ENCODE assay signal across 8 mouse cellular contexts in genomic region chr9:106367592-106368111, GRCm38 (mm10). TPM values are rescaled to one million over a fixed set of nuclear protein-coding genes. Genes with fewer than 3 reads are reported as not detected.
DNase-seq lines count a peak whose midpoint lies in the region; ATAC-seq and TF ChIP-seq lines count a peak whose summit lies in the region.

No protein-coding gene starts in this region.

- H3K4me3 ChIP-seq in MEL (ENCODE audit: control insufficient read depth in 1 of 2, insufficient read depth in 1 of 2, low read depth in 2 of 2, low read length in 2 of 2) = peak overlapping the region; percentile 77 to 78
- peak overlapping the region; percentile 70 for H3K4me3 ChIP-seq in cerebellum, adult 2 months (replicated peaks; ENCODE audit: insufficient read depth, low read depth, low read length)
- H3K4me3 ChIP-seq in forebrain, postnatal 0 days (ENCODE audit: low read depth, low read length) = peak overlapping the region; percentile 78
- H3K4me3 ChIP-seq in lung, embryonic 15.5 days = peak overlapping the region; percentile 98

- peak overlapping the region; percentile 98 for H3K4me2 ChIP-seq in forebrain, postnatal 0 days (ENCODE audit: low read depth)
- H3K4me2 ChIP-seq in lung, embryonic 15.5 days = peak overlapping the region; percentile 99

- peaks cover 15% of the 10 kb centered on the region for H3K79me2 ChIP-seq in MEL (ENCODE audit: control insufficient read depth, insufficient read depth, low read length, poor library complexity)

- ATAC-seq in forebrain, postnatal 0 days = peak; percentile 95
- peak; percentile 93 for ATAC-seq in lung, embryonic 15.5 days (ENCODE audit: borderline replicate concordance, extremely low read depth, low FRiP score, low TSS enrichment)

- TF ChIP-seq RAD21 in MEL (IDR thresholded peaks at IDR 0.05; ENCODE audit: low read depth, low read length) = no peak

- H3K4me1 ChIP-seq in MEL (ENCODE audit: control insufficient read depth in 1 of 2, insufficient read depth in 2 of 2, low read length in 2 of 2) = peaks cover 0 to 16% of the 10 kb centered on the region in 2 experiments; a peak in 2 of 4 replicates
- peaks cover 22% of the 10 kb centered on the region for H3K4me1 ChIP-seq in cerebellum, adult 2 months (ENCODE audit: control insufficient read depth, insufficient read depth, low read length)
- peaks cover 20% of the 10 kb centered on the region for H3K4me1 ChIP-seq in forebrain, postnatal 0 days (ENCODE audit: insufficient read depth)
- H3K4me1 ChIP-seq in lung, embryonic 15.5 days = peaks cover 45% of the 10 kb centered on the region

- H3K9me3 ChIP-seq in MEL (replicated peaks; ENCODE audit: insufficient read depth, low read length) = no peaks in the 10 kb centered on the region
- H3K9me3 ChIP-seq in forebrain, postnatal 0 days (ENCODE audit: low read length) = no peaks in the 10 kb centered on the region
- H3K9me3 ChIP-seq in lung, embryonic 15.5 days = no peaks in the 10 kb centered on the region

- peak; percentile 99 for DNase-seq in MEL (ENCODE audit: low read depth, low spot score)
- peak; percentile 98 to 99 for DNase-seq in cerebellum, adult 2 months
- peak; percentile 97 for DNase-seq in forebrain, postnatal 0 days
- DNase-seq in heart, postnatal 4 days = peak; percentile 98
- DNase-seq in layer of hippocampus, adult 8-10 months (ENCODE audit: low spot score in 2 of 2) = peak; percentile 97 to 98
- peak; percentile 98 for DNase-seq in ovary, adult 18-20 months (ENCODE audit: low spot score)
- DNase-seq in thymus, postnatal 0 days (ENCODE audit: low spot score) = peak; percentile 98

- no peaks in the 10 kb centered on the region for H3K27me3 ChIP-seq in MEL (ENCODE audit: control insufficient read depth in 1 of 2, insufficient read depth in 2 of 2, low read length in 2 of 2)
- H3K27me3 ChIP-seq in cerebellum, adult 2 months (ENCODE audit: control insufficient read depth, insufficient read depth, low read length) = no peaks in the 10 kb centered on the region
- H3K27me3 ChIP-seq in forebrain, postnatal 0 days (ENCODE audit: insufficient read depth, low read length) = no peaks in the 10 kb centered on the region
- no peaks in the 10 kb centered on the region for H3K27me3 ChIP-seq in lung, embryonic 15.5 days

- TF ChIP-seq EP300 in MEL (IDR thresholded peaks at IDR 0.05; ENCODE audit: low read depth in 1 of 2, low read length in 2 of 2) = no peak

- no peak for TF ChIP-seq CTCF in MEL (IDR thresholded peaks at IDR 0.05 in 2 of 3, conservative IDR thresholded peaks at IDR 0.05 in 1 of 3; ENCODE audit: control insufficient read depth in 1 of 3, insufficient read depth in 1 of 3, low read depth in 2 of 3, low read length in 3 of 3, poor library complexity in 1 of 3, severe bottlenecking in 1 of 3)
- TF ChIP-seq CTCF in cerebellum, adult 2 months (IDR thresholded peaks at IDR 0.05; ENCODE audit: borderline replicate concordance, insufficient read depth, low read depth, low read length) = no peak
- no peak for TF ChIP-seq CTCF in forebrain, postnatal 0 days (IDR thresholded peaks at IDR 0.05; ENCODE audit: low read depth)

- peaks cover 0 to 4% of the 10 kb centered on the region in 2 experiments; a peak in 2 of 4 replicates for H3K36me3 ChIP-seq in MEL (ENCODE audit: control insufficient read depth in 1 of 2, insufficient read depth in 2 of 2, low read length in 2 of 2)
- H3K36me3 ChIP-seq in forebrain, postnatal 0 days (ENCODE audit: insufficient read depth) = peaks cover 8% of the 10 kb centered on the region
- H3K36me3 ChIP-seq in lung, embryonic 15.5 days = peaks cover 8% of the 10 kb centered on the region; the same call in 1 of the 2 replicates

- WGBS in cerebellum, adult 2 months = under 1% methylated on average over 36 of the region's 36 CpGs
- 2% methylated on average over 35 of the region's 36 CpGs for WGBS in forebrain, postnatal 0 days
- under 1% methylated on average over 36 of the region's 36 CpGs for WGBS in lung, embryonic 15.5 days

- peak; percentile 29 to 57; a peak in 1 of 4 replicates for TF ChIP-seq POLR2A in MEL (IDR thresholded peaks at IDR 0.05; ENCODE audit: control insufficient read depth in 1 of 2, insufficient read depth in 1 of 2, low read depth in 1 of 2, low read length in 2 of 2, poor library complexity in 1 of 2)
- no peak for TF ChIP-seq POLR2A in cerebellum, adult 2 months (IDR thresholded peaks at IDR 0.05; ENCODE audit: borderline replicate concordance, insufficient read depth, low read length)

- H3K27ac ChIP-seq in MEL (ENCODE audit: control insufficient read depth, low read depth, low read length) = peak overlapping the region; percentile 74
- peak overlapping the region; percentile 64 for H3K27ac ChIP-seq in cerebellum, adult 2 months (ENCODE audit: insufficient read depth, low read length)
- H3K27ac ChIP-seq in forebrain, postnatal 0 days (ENCODE audit: low read depth, low read length) = peak overlapping the region; percentile 98
- H3K27ac ChIP-seq in lung, embryonic 15.5 days = peak overlapping the region; percentile 98

- H3K9ac ChIP-seq in MEL (ENCODE audit: control insufficient read depth, low read depth, low read length, poor library complexity, severe bottlenecking) = peak overlapping the region; percentile 74
- peak overlapping the region; percentile 85 for H3K9ac ChIP-seq in forebrain, postnatal 0 days
- peak overlapping the region; percentile 93 for H3K9ac ChIP-seq in lung, embryonic 15.5 days

TF ChIP-seq in MEL, 35 proteins besides CTCF, POLR2A, EP300 and RAD21 (continues in another document):
- TF ChIP-seq RCOR1 (IDR thresholded peaks at IDR 0.05; ENCODE audit: low read depth, low read length) (no peak), KAT2A (conservative IDR thresholded peaks at IDR 0.05; ENCODE audit: low read depth, low read length) (no peak), HCFC1 (IDR thresholded peaks at IDR 0.05; ENCODE audit: low read depth, low read length) (peak; percentile 68), ZC3H11A (IDR thresholded peaks at IDR 0.05; ENCODE audit: low read depth, low read length) (no peak), ELF1 (IDR thresholded peaks at IDR 0.05; ENCODE audit: low read depth, low read length) (no peak), MYC (IDR thresholded peaks at IDR 0.05; ENCODE audit: low read depth, low read length) (peak; percentile 67), ZNF384 (IDR thresholded peaks at IDR 0.05; ENCODE audit: low read depth, low read length) (no peak), JUND (IDR thresholded peaks at IDR 0.05; ENCODE audit: low read depth, low read length) (no peak), MXI1 (IDR thresholded peaks at IDR 0.05; ENCODE audit: low read depth, low read length) (peak; percentile 85), ZKSCAN1 (IDR thresholded peaks at IDR 0.05; ENCODE audit: low read depth, low read length) (no peak), SIN3A (IDR thresholded peaks at IDR 0.05; ENCODE audit: low read length) (peak; percentile 89), MAZ (IDR thresholded peaks at IDR 0.05; ENCODE audit: low read depth, low read length) (peak; percentile 91), CHD1 (IDR thresholded peaks at IDR 0.05; ENCODE audit: low read depth, low read length) (no peak), MAX (IDR thresholded peaks at IDR 0.05; ENCODE audit: low read length) (peak; percentile 99), SMC3 (IDR thresholded peaks at IDR 0.05; ENCODE audit: low read depth, low read length) (no peak), TBP (IDR thresholded peaks at IDR 0.05; ENCODE audit: low read depth, low read length) (no peak), USF2 (IDR thresholded peaks at IDR 0.05; ENCODE audit: borderline replicate concordance in 1 of 2, insufficient read depth in 1 of 2, low read depth in 1 of 2, low read length in 2 of 2) (peak; percentile 55 to 91; a peak in 3 of 4 replicates), TAL1 (IDR thresholded peaks at IDR 0.05; ENCODE audit: low read length) (no peak), ETS1 (IDR thresholded peaks at IDR 0.05; ENCODE audit: low read depth, low read length) (0 out of 2 replicates have a peak, but pooled peaks have one; percentile 10), POLR2AphosphoS2 (IDR thresholded peaks at IDR 0.05; ENCODE audit: low read length) (no peak), UBTF (IDR thresholded peaks at IDR 0.05; ENCODE audit: borderline replicate concordance, insufficient read depth, low read depth, low read length) (no peak), TCF12 (IDR thresholded peaks at IDR 0.05; ENCODE audit: low read depth, low read length) (0 out of 2 replicates have a peak, but pooled peaks have one; percentile 17), CHD2 (IDR thresholded peaks at IDR 0.05; ENCODE audit: low read length) (no peak), GABPA (IDR thresholded peaks at IDR 0.05; ENCODE audit: low read depth, low read length) (no peak), MAFK (IDR thresholded peaks at IDR 0.05; ENCODE audit: borderline replicate concordance, low read depth, low read length) (no peak), MYB (IDR thresholded peaks at IDR 0.05; ENCODE audit: low read depth, low read length) (no peak), USF1 (IDR thresholded peaks at IDR 0.05; ENCODE audit: low read depth, low read length) (peak; percentile 98), NELFE (IDR thresholded peaks at IDR 0.05; ENCODE audit: low read depth, low read length) (peak; percentile 50), GATA1 (IDR thresholded peaks at IDR 0.05; ENCODE audit: low read depth, low read length) (no peak), E2F4 (IDR thresholded peaks at IDR 0.05; ENCODE audit: borderline replicate concordance, low read depth, low read length) (no peak), BHLHE40 (IDR thresholded peaks at IDR 0.05; ENCODE audit: borderline replicate concordance, low read depth, low read length) (peak; percentile 84), NRF1 (IDR thresholded peaks at IDR 0.05; ENCODE audit: insufficient read depth, low read depth, low read length, poor library complexity, severe bottlenecking) (no peak), POLR2AphosphoS5 (IDR thresholded peaks at IDR 0.05; ENCODE audit: borderline replicate concordance, low read depth, low read length) (no peak)

RNA-seq across cellular contexts. Expression of gene Dusp7, which starts 0.8 kb away (rescaled TPM):
- total RNA-seq in MEL (2012; rRNA removed) = 5.4 and 5.5 TPM in 2 replicates
- polyA plus RNA-seq in MEL (2012; ENCODE audit: insufficient read depth in 1 of 2, insufficient read length in 2 of 2, low read depth in 1 of 2, low replicate concordance in 2 of 2, missing spikeins in 1 of 2) = 10 to 100 TPM in 1 of 2 experiments, not detected in 1; 12.2 TPM
- polyA plus RNA-seq in cerebellum, adult 2 months (2012; rRNA removed) = 46.4 and 49.6 TPM in 2 replicates
- total RNA-seq in forebrain, postnatal 0 days (2014; rRNA removed) = 43.5 and 44.5 TPM in 2 replicates
- 16.5 and 16.7 TPM in 2 replicates for polyA plus RNA-seq in forebrain, postnatal 0 days (2015; fragmentation: Nextera tagmentation; extraction: Ambion mirVana)
- 10 to 100 TPM; 26.2 to 33.5 TPM for total RNA-seq in heart, postnatal 4 days (2021)
- total RNA-seq in layer of hippocampus, adult 8-10 months (2022) = 10 to 100 TPM; 78.0 to 84.8 (median 80.5) TPM
- 16.5 and 17.5 TPM in 2 replicates for polyA plus RNA-seq in lung, embryonic 15.5 days (2015; fragmentation: Nextera tagmentation; extraction: Ambion mirVana)
- 9.1 and 11.3 TPM in 2 replicates for polyA plus RNA-seq in thymus, postnatal 0 days (2015; fragmentation: Nextera tagmentation; extraction: Ambion mirVana)

Comparison
In these comparisons a context has a peak if more than half of its experiments do, and no peak if none do; other contexts are left out.
1. Peak in every context shown above with its lines: DNase-seq, ATAC-seq, H3K4me3 ChIP-seq and H3K27ac ChIP-seq.